Mouse (Mus musculus): ENCODE data around the gene Dpp9. TPM values are rescaled to one million over a fixed set of nuclear protein-coding genes. Genes with fewer than 3 reads are reported as not detected.

The Dpp9 gene
- total RNA-seq, 2 experiments from 2014 or later, result 64.7 to 67.3 TPM

DNA sequence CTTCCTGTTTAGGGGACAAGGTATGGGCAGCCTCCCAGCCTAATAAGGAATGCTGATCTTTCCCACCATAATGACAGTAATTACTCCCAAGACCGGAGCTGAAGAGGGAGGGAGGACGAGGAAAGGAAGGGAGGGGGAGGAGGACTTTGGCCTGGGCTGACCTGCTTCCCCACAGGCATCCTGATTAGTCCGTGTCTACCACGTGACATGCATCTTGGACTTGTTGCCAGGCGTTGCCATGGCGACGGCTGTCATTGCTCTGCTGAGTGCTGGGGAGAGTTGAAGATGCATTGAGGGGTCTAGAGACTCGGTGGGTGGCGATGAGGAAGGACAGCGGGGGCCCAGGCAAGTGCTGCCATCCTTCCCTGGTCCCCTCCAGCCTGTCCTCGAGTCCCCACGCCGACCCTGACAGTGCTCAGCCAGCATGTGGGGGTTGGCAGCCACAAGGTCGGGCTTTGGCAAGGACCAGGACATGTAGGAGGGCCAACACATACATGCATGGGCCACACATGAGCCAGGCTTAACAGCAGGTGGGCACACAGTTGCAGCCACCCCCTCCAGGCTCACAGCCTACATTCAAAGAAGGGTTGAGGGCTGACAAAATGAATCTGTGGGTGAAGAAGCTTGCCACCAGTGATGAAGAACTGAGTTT lies 15.2 kb upstream of the Dpp9 start:
- DNase-seq (ENCODE audit: extremely low spot score in 1 of 2, low spot score in 1 of 2), result peak; percentile 77 to 78

DNA sequence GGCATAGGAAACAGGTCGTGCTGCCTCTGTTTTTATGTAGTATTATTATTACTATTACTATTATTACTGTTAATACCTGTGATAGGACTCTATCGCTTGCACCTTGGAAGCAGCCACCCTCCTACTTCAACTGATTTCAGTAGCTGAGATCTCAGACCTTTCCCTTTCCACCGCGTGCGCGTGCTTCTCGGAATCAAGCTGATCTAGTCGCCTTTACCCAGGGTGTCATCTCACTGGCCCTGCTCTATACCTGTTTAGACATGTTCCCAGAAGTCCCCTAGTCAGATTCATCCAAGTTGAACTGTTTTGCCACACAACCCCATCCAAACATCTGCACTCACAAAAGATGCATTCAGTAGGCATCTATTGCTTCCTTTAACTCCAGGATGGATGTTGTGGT lies 14.7 kb upstream of the Dpp9 start:
- no peak for DNase-seq (ENCODE audit: extremely low spot score in 1 of 2, low spot score in 1 of 2)

DNA sequence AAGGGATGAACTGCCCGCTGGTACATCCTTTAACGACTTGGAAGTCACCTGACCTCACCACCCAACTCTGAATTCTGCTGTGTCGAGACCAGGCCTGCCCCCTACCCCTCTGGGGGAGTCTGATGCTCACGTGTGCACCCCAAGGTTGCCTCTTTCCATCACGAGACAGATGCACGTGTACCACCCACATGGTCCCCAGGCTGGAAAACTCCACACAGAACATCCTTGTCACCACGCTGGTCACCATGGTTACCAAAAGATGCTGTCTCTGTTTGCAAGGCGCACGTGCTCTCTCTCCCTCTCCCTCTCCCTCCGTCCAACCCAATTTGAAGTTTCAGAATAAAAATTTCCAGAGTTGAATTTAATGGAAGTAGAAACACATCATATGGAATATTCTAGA lies 11.2 kb upstream of the Dpp9 start:
- DNase-seq (ENCODE audit: extremely low spot score in 1 of 2, low spot score in 1 of 2), result peak; percentile 55

DNA sequence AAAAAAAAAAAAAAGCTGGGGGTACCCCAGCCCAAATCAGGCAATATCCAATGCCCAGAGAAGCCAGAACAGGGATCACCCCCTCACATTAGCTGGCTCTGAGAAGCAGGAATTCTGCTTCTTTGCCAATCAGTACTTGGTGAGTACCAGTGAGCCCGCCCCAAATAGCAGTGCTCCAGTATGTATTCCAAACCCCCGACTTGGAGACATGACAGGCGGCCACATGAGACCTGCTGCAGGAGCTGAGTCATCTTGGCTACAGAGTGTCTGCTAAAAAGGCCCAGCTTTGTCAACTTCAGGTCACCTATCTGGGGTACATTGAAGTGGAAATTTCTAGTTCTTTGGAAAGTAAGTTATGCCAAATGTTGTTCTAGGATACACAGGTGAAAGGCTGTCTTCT lies 7.9 kb upstream of the Dpp9 start:
- no peak for DNase-seq (ENCODE audit: extremely low spot score in 1 of 2, low spot score in 1 of 2)

DNA sequence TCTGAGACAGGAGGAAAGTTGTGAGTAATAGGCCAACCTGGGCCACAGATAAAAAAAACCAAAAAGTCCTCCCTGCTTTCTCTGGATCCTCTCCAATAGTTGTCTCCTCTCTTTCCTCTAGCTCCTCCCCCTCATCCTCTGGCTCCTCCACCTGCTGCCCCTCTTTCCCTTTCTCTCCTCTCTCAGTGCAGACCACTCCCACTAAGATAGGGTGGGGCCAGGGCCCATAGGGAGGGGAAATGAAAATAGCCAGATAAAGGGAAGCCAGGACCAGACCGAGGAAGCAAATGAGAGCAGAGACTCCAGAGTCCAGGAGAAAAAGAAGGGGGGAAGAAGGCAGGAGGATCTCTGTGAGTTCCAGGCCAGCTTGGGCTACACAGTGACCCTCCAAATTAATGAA lies 6.2 kb upstream of the Dpp9 start:
- no peak for DNase-seq (ENCODE audit: extremely low spot score in 1 of 2, low spot score in 1 of 2)

DNA sequence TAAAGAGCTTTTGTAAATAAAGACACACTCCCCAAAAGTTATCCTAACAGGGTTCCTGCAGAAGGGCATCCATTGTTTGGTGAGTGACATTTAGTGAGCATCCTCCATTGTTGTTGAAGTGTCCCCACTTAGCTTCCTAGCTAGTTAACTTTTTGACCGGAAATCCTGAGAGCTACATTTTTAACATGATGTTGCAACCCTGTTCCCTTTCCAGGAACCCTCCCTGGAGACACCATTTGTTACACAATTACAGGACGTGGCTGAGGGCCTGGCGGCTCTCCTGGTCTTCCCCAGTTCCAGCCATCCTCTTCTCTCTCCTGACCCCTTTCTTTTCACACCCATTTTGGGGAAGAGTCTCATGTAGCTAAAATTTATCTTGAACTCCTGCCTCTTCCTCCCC lies 1.1 kb upstream of the Dpp9 start:
- no peak for DNase-seq (ENCODE audit: extremely low spot score in 1 of 2, low spot score in 1 of 2)

DNA sequence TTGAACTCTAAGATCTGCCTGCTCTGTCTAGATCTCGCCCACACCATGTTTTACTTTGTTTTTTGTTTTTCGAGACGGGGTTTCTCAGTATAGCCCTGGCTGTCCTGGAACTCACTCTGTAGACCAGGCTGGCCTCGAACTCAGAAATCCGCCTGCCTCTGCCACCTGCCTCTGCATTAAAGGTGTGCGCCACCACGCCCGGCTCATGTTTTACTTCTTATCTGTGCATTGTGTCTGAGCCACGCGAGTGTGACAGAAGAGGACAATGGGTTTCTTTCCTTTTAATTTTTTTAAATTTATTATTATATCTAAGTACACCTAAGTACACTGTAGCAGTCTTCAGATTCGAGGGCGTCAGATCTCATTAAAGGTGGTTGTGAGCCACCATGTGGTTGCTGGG lies 546 bp upstream of the Dpp9 start:
- DNase-seq (ENCODE audit: extremely low spot score in 1 of 2, low spot score in 1 of 2), result no peak

DNA sequence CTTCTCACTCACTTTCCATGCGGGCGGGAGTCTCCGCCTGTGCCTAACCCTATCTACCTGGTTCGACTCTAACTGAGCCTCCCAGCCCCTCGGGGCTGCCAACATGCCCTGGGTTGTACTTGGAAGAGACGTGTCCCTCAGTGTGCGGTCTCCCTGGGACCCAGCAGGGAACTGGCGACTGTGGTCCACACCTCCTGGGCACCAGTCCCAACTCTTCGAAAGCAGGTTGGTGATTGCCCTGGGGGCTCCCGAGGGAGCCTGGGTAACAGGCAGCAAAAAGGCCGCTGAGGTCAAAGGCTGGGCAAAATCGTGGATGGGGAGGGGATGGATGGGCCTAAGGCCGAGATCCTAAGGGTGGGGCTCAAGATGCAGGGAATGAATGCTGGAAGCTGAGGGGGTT lies 1.0 kb downstream of the Dpp9 start:
- DNase-seq (ENCODE audit: extremely low spot score in 1 of 2, low spot score in 1 of 2), result no peak

DNA sequence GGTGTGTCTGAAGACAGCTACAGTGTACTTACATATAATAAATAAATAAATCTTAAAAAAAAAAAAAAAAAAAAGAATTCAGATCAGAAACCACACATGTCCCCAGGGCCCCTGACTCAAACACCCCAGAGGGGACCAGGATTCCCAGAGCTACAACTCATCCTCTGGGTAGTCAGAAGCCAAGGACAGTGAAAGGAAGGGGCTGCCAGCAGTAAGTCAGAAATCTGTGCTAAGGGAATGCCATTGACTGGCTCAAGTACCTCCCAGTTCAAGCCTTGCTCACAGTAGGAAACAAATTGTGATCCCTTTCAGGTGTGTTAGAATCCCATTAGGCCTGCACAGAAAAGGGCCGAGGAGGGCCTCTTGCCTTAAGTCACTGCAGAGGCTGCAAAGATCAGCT lies 4.5 kb downstream of the Dpp9 start:
- no peak for DNase-seq (ENCODE audit: extremely low spot score in 1 of 2, low spot score in 1 of 2)

DNA sequence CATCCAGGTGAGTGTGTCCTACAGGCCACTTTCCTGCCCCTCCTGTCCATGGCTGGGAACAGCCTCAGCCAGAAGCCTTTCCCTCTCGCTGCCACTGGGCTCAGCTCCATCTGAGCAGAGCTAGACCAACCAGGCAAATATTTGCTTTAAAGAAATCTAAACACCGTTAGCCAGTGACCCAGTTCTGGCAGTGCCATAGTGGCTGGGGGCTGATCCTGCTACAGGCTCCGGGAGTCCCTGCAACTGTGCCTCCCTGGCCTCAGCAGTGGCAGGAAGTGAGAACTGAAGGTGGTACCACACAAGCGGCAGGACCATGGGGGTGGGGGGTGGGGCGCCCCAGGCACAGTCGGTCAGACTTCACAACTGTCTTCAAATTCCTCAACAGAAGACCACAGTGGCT lies 6.0 kb downstream of the Dpp9 start:
- DNase-seq (ENCODE audit: extremely low spot score in 1 of 2, low spot score in 1 of 2), result no peak

DNA sequence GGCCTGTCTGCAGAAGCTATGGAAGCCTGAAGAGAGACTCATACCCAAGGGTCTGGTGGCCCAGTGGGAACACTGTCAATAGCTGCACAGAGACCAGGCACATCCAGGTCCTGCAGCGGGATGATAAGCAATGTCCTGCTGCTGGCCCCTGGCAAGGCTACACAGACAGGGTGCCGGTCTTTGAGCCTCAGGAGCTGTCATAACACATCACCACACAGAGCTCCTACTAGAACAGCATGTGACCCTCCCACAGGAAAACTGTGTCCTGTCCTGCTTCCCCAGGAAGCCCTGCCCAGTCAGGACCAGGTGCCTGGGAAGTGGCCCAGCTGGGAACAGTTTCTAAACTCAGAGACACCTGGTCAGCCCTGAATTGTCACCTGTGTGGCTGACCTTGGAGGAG lies 7.6 kb downstream of the Dpp9 start:
- no peak for DNase-seq (ENCODE audit: extremely low spot score in 1 of 2, low spot score in 1 of 2)

DNA sequence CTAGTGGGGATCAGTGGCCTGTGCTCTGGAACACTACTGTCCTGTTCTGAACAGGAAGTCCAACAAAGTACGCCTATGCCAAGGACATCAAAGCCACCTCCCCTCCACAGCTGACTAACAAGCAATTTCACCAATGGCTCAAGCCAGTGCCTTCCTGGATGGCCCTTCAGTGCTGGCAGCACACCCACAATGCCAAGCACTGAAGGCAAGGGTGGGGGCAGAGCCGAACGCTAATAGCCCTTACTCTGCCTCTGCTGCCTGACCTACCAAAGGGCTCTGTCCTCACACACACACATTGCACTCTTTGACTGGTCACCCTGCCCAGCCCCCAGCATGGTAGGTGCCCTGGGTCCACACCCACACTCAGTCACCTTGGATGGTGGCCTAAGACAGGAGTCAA lies 9.9 kb downstream of the Dpp9 start:
- DNase-seq (ENCODE audit: extremely low spot score in 1 of 2, low spot score in 1 of 2), result no peak

DNA sequence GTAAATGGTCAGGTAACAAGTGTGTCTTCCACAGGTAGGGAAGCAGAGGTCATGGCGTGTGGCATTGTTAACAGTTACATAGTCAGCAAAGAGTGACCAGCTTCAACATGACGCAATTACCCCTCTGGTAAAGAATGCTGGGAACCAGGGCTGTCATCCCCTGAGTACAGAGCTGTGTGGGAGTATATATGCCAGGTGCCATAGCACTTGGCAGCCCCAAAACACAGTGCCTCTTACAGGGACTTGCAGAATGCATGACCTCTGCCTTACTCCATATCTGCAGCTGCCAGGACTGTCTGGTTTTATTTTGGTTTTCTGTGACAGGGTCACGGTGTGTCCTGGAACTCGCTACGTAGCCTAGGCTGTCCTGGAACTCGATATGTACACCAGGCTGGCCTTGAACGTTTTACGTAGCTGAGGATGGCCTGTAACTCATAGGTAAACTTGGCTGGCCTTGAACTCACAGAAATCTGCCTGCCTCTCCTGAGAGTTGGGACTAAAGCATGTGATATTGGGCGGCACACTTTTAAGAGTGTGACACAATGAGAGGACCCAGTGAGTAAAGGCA lies 10.7 kb downstream of the Dpp9 start:
- no peak for DNase-seq (ENCODE audit: extremely low spot score in 1 of 2, low spot score in 1 of 2)

DNA sequence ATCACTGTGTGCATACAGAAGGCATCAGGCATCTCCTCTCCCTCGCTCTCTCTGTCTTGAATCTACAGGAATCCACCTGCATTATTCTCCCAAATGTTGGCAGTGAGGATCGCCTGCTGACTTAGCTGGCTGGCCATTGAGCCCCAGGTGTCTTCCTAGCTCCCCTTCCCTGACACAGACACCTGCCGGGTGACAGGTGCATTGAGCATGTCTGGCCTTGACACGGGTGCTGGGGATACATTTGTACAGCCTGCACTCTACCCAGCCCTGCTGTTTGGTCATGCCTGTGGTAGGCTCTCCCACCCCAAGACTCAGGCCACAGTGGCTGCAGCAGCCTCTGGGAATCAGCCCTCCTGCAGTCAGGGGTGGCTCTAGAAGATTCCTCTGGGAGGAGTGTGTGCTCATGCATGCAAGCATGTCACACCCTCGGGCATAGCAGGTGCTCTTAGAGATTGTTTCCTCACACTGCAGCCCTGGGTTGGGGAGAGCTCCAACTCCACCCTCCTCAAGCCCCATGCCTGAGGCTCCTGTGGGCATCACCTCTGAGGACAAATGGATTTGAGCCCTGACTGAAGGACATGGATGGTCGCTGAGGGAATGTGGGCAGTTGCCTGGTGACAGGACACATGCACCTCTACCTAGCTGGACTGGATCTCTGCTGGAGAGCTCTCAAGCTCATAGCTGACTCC lies 11.6 kb downstream of the Dpp9 start:
- no peak for DNase-seq (ENCODE audit: extremely low spot score in 1 of 2, low spot score in 1 of 2)

DNA sequence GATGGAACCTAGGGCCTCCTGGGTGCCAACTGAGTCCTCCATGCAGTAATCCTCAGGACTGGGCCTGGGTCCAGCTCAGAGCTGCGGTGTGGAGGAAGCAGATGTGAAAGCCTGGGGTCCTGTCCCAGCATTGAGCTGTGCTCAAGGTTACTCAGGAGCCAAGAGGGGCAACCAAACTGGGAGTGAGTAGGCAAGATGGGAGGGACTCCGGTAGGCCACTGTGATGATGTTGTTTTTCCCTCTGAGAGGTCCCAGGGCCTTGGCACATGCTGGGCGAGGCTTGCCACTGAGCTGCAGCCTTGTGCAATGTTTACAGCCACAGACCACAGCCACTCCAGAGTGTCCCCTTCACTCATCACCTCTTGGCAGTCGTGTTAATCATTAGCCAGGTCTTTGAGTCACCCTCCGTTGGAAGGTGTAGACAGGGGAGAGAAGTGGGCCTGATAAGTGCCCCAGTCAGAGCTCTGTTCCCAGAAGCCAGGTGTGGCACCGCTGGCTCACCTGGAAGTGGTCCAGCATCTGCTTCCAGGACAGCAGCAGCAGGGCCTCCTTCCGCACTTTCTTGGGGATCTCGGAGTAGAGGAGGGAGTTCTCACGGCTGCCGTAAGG lies 12.3 kb downstream of the Dpp9 start:
- DNase-seq (ENCODE audit: extremely low spot score in 1 of 2, low spot score in 1 of 2), result no peak

DNA sequence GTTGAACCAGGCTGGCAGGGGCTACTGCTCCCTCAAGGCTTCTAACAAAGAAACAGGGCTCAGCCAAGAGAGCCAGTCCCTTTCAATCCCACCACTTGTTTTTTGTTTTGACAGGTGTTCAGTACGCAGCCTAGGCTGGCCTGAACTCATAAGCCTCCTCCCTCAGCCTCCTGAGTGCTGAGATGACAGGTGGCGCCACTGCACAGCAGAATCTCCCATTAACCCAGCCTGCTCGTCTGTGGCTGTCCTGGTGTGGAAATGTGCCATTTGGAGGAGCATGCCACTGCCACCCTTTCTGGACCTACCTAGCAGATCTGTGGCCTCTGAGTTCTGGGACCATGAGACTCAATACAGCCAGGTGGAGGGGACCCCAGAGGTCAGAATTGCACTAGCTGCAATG lies 15.0 kb downstream of the Dpp9 start:
- DNase-seq (ENCODE audit: extremely low spot score in 1 of 2, low spot score in 1 of 2), result no peak

DNA sequence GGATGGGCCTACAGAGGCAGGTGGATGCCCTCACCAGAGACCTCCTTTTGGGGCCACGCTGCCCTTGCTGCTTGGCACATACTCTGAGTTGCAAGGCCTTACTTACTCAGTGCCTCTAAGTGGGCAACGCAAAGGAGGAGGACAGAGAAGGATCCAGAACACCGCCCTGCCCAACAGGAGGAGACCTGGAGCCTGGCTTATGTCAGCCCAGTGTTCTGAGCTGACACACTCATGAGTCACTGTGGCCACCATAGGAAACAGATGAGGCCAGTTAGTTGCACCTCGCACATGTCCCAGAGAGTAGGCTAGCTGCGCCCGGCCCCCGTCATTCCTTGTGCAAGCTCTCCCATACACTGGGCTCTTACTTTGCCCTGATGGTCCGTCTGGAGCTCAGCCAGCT lies 16.2 kb downstream of the Dpp9 start:
- no peak for DNase-seq (ENCODE audit: extremely low spot score in 1 of 2, low spot score in 1 of 2)

DNA sequence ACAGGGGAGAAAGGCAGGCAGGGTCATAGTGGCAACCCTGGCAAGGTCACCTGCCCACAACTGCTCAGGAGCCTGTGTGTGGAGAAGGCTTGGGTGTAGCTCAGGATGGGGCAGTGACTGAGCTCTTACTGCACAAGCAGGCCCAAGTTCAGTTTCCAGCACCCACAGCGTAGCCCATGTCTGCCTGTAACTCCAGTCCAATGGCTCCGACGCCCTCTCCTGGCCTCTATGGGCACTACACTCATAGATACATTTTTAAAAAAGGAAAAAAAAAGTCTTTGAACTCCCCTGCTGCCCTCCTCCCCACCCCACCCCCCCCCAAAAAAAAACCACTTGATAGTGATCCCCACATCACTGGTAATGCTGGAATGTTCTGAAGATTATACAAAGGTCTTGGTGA lies 17.1 kb downstream of the Dpp9 start:
- DNase-seq (ENCODE audit: extremely low spot score in 1 of 2, low spot score in 1 of 2), result no peak

DNA sequence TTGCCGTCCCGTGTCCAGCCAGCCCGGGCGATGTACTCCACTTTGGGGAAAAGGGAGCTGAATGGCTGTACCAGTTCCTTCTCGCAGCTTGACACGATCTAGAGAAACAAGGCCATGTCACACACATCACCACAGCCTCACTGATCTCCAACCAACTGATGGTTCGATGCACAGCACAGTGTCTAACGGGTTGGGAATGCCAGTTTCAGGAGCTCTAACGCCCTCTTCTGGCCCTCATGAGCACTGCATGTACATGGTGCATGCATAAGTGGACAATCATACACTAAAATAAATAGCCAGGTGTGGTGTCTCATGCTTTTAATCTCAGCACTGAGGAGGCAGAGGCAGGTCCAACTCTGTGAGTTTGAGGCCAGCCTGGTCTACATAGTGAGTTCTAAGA lies 18.1 kb downstream of the Dpp9 start:
- DNase-seq (ENCODE audit: extremely low spot score in 1 of 2, low spot score in 1 of 2), result no peak

DNA sequence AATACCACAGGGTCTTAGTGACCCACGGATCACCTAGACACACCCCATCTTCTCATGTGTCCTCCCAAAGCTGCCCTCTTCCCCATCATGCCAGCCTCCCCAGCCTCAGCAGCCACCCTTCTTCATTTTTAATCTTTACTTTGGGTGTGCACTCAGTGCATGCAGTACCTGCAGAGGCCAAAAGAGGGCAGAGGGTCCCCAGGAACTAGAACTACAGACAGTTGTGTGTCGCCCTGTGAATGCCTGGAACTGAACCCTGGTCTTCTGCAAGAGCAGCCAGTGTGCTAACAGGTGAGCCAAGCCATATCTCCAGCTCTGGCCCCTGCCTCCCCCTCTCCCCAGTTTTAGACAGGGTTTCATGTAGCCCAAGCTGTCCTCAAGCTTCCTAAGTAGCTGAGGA lies 21.8 kb downstream of the Dpp9 start:
- no peak for DNase-seq (ENCODE audit: extremely low spot score in 1 of 2, low spot score in 1 of 2)

DNA sequence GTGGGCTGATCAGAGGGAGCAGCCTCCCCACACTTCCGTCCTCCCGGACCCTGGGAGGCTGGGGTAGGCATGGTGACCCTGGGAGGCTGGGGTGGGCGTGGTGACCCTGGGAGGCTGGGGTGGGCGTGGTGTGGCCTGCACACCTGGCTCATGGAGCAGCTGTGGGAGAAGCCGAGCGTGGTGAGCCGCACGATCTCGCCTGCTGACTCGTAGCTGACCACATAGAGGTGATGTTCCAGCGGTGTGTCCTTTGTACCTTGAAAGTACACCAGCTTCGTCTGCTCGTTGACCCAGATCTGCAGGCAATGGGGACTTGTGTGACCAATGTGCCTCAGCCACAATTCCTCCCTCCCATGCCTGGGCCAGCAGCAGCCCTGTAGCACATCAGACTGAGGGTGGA lies 23.9 kb downstream of the Dpp9 start:
- DNase-seq (ENCODE audit: extremely low spot score in 1 of 2, low spot score in 1 of 2), result no peak

DNA sequence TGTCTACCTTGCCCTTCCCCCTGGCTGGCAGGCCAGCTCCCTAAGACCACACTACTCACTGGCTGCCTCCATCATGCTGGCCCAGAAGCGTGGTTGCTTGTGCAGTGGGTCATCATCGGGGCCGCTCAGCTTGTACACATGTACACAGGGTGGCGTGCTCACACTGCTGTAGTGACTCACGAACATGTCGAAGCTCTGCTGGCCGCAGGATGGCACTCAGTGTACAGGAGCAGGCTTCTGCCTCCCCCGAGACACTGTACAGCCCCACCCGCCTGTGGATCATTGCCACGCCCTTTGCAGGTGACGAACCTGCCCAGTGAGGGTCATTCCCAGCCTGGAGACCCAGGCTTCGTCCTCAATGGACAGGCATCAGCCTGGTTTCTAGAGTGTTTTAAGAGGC lies 24.3 kb downstream of the Dpp9 start:
- DNase-seq (ENCODE audit: extremely low spot score in 1 of 2, low spot score in 1 of 2), result no peak
